Mouse (Mus musculus) embryonic facial prominence, embryonic 11.5 days (tissue): ENCODE data around the gene Ascl2. TPM values are rescaled to one million over a fixed set of nuclear protein-coding genes. Genes with fewer than 3 reads are reported as not detected.

ENCODE experiments used
- ATAC-seq: fragments of 200-750 bp; cut with Nextera tagmentation; replicated peaks from 2 replicates; pipeline ENCODE4 v1.8.0; 2017; ENCODE audit warnings: low read depth; ENCODE audit not compliant: insufficient number of reproducible peaks, low FRiP score, low TSS enrichment
- DNase-seq: peaks from one replicate; pipeline ENCODE4 v3.0.0-alpha.2; 2015; ENCODE audit warnings: low spot score
- H3K27ac ChIP-seq: fragments of 300-500 bp; sonication (generic); replicated peaks from 2 replicates; pipeline ENCODE4 v1.5.1; 2014; ENCODE audit warnings: mild to moderate bottlenecking, low read depth, low read length, control low read depth
- H3K27me3 ChIP-seq: fragments of 300-500 bp; sonication (generic); 2 replicates; pipeline ENCODE4 v1.6.1; 2014; ENCODE audit warnings: mild to moderate bottlenecking, low read length, moderate library complexity, mixed read lengths; ENCODE audit not compliant: control insufficient read depth, insufficient read depth
- H3K36me3 ChIP-seq: fragments of 300-500 bp; sonication (generic); replicated peaks from 2 replicates; pipeline ENCODE4 v1.6.1; 2014; ENCODE audit warnings: low read depth, mild to moderate bottlenecking, low read length, moderate library complexity, mixed read lengths; ENCODE audit not compliant: control insufficient read depth, insufficient read depth
- H3K4me1 ChIP-seq: fragments of 300-500 bp; sonication (generic); 2 replicates; pipeline ENCODE4 v1.6.1; 2014; ENCODE audit warnings: low read length, mixed read lengths; ENCODE audit not compliant: control insufficient read depth, insufficient read depth
- H3K4me2 ChIP-seq: fragments of 300-500 bp; sonication (generic); 2 replicates; pipeline ENCODE4 v1.6.1; 2014; ENCODE audit warnings: low read depth, mild to moderate bottlenecking, control low read depth, low read length, moderate library complexity
- H3K4me3 ChIP-seq: fragments of 300-500 bp; sonication (generic); 2 replicates; pipeline ENCODE4 v1.5.1; 2014; ENCODE audit warnings: low read depth, low read length, control low read depth
- H3K9ac ChIP-seq: fragments of 300-500 bp; sonication (generic); replicated peaks from 2 replicates; pipeline ENCODE4 v1.6.1; 2014; ENCODE audit warnings: mild to moderate bottlenecking, control low read depth, low read length
- H3K9me3 ChIP-seq: fragments of 300-500 bp; sonication (generic); replicated peaks from 2 replicates; pipeline ENCODE4 v1.6.1; 2016; ENCODE audit warnings: mild to moderate bottlenecking, low read length, inconsistent platforms, mixed read lengths; ENCODE audit not compliant: control insufficient read depth
- WGBS: fragments of 180-500 bp; shearing (Covaris S2); extraction: QIAGEN DNeasy Blood & Tissue Kit; methylation state at CpG from one replicate; pipeline ENCODE4 v1.1.7; 2014; 5-methylcytosine and 5-hydroxymethylcytosine counted together
- polyA plus RNA-seq: library from polyadenylated mRNA; unstranded; fragments of >200 nt; fragmentation: Nextera tagmentation; extraction: Ambion mirVana; gene quantifications from 2 replicates; pipeline ENCODE4 v1.2.1, GENCODE M21; 2014

The Ascl2 gene
- polyA plus RNA-seq, 1 experiment from 2014 or later, result 0.94 TPM

GRCm38 (mm10) chr7:142917659-142918058 lies 51.4 kb downstream of the Ascl2 start:
- DNase-seq (no peak), ATAC-seq (no peak)
- H3K9ac ChIP-seq, result no peak overlapping the region
- H3K4me3 ChIP-seq, result no peak overlapping the region
- no peak overlapping the region for H3K4me2 ChIP-seq
- H3K27me3 ChIP-seq, result no peaks in the 10 kb centered on the region
- 83% methylated on average over 5 of the region's 5 CpGs for WGBS
- H3K36me3 ChIP-seq, result no peaks in the 10 kb centered on the region
- no peaks in the 10 kb centered on the region for H3K4me1 ChIP-seq
- H3K27ac ChIP-seq, result no peak overlapping the region
- H3K9me3 ChIP-seq, result no peaks in the 10 kb centered on the region

Other genes with a start within 250 kb of the Ascl2 start
- gene Ins2, start 225.9 kb downstream of the Ascl2 start, polyA plus RNA-seq, result not detected in 2 replicates
- 2.8 and 4.7 TPM in 2 replicates for gene Th, start 38.1 kb downstream of the Ascl2 start, polyA plus RNA-seq
- 4.0 and 4.8 TPM in 2 replicates for gene Tspan32, start 35.8 kb upstream of the Ascl2 start, polyA plus RNA-seq
- 286 and 304 TPM in 2 replicates for gene Cd81, start 83.5 kb upstream of the Ascl2 start, polyA plus RNA-seq
- 59.8 and 65.2 TPM in 2 replicates for gene Tssc4, start 100.0 kb upstream of the Ascl2 start, polyA plus RNA-seq
- gene Trpm5, start 125.4 kb upstream of the Ascl2 start, polyA plus RNA-seq, result 0.84 and 1.1 TPM in 2 replicates
- gene Kcnq1, start 137.1 kb upstream of the Ascl2 start, polyA plus RNA-seq, result 0.81 and 1.5 TPM in 2 replicates